Mouse (Mus musculus) midbrain, embryonic 12.5 days (tissue): ENCODE measurements around the gene Tnni3k. TPM values are rescaled to one million over a fixed set of nuclear protein-coding genes. Genes with fewer than 3 reads are reported as not detected.

Source experiments
- ATAC-seq: fragments of 200-750 bp; cut with Nextera tagmentation; 2 replicates; pipeline ENCODE4 v1.8.0; 2017; ENCODE audit warnings: low read depth, moderate TSS enrichment, moderate library complexity; ENCODE audit not compliant: low FRiP score
- H3K27ac ChIP-seq: fragments of 300-500 bp; sonication (generic); replicated peaks from 2 replicates; pipeline ENCODE4 v1.5.1; 2016; ENCODE audit warnings: mild to moderate bottlenecking
- H3K27me3 ChIP-seq: fragments of 300-500 bp; sonication (generic); 2 replicates; pipeline ENCODE4 v1.6.1; 2016; ENCODE audit warnings: mild to moderate bottlenecking
- H3K36me3 ChIP-seq: fragments of 300-500 bp; sonication (generic); 2 replicates; pipeline ENCODE4 v1.6.1; 2016
- H3K4me1 ChIP-seq: fragments of 300-500 bp; sonication (generic); 2 replicates; pipeline ENCODE4 v1.6.1; 2016
- H3K4me2 ChIP-seq: fragments of 300-500 bp; sonication (generic); replicated peaks from 2 replicates; pipeline ENCODE4 v1.6.1; 2016; ENCODE audit warnings: mild to moderate bottlenecking, moderate library complexity
- H3K4me3 ChIP-seq: fragments of 300-500 bp; sonication (generic); 2 replicates; pipeline ENCODE4 v1.5.1; 2016; ENCODE audit warnings: mild to moderate bottlenecking
- H3K9ac ChIP-seq: fragments of 300-500 bp; sonication (generic); replicated peaks from 2 replicates; pipeline ENCODE4 v1.6.1; 2016; ENCODE audit warnings: mild to moderate bottlenecking, moderate library complexity
- H3K9me3 ChIP-seq: fragments of 300-500 bp; sonication (generic); 2 replicates; pipeline ENCODE4 v1.6.1; 2016; ENCODE audit warnings: mild to moderate bottlenecking
- WGBS: fragments of 180-500 bp; shearing (Covaris S2); methylation state at CpG from one replicate; pipeline ENCODE4 v1.1.7; 2016; 5-methylcytosine and 5-hydroxymethylcytosine counted together
- polyA plus RNA-seq: library from polyadenylated mRNA; unstranded; fragments of >200 nt; fragmentation: Nextera tagmentation; extraction: Ambion mirVana; gene quantifications from 2 replicates; pipeline ENCODE4 v1.2.1, GENCODE M21; 2016

The Tnni3k gene
- polyA plus RNA-seq, 1 experiment from 2014 or later, result not detected

- H3K4me1 ChIP-seq, result 0 out of 2 replicates have a peak, but pooled peaks cover 4% of the 10 kb centered on the region
- WGBS, result 50% methylated on average over 8 of the region's 8 CpGs
- peak; percentile 20; the same call in 1 of the 2 replicates for ATAC-seq
- peak overlapping the region; percentile 58 for H3K27ac ChIP-seq
- no peak overlapping the region for H3K9ac ChIP-seq
- H3K27me3 ChIP-seq, result no peaks in the 10 kb centered on the region
- no peaks in the 10 kb centered on the region for H3K36me3 ChIP-seq
- H3K4me2 ChIP-seq, result no peak overlapping the region
- no peaks in the 10 kb centered on the region for H3K9me3 ChIP-seq
- no peak overlapping the region for H3K4me3 ChIP-seq
Measured at GRCm38 (mm10) chr3:154927757-154928156, 127.5 kb downstream of the Tnni3k start.

DNA sequence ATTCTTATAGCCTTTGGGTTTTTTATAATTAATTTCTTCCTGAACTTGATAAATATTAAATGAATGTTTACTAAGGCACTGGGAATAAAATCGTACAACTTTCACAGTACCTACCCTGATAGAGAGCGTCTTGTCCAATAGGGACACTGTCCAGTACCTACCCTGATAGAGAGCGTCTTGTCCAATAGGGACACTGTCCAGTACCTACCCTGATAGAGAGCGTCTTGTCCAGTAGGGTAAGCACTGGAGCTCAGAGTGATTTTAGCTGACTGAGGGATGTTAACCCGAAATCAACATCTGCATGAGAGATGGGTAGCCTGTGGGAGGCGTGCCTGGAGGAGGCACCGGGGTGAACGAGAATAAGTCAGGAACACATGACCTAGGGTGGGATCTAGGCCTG is 130.3 kb downstream of the Tnni3k start:
- H3K4me3 ChIP-seq, result no peak overlapping the region
- H3K9me3 ChIP-seq, result no peaks in the 10 kb centered on the region
- 95% methylated on average over 8 of the region's 8 CpGs for WGBS
- no peak overlapping the region for H3K9ac ChIP-seq
- 0 out of 2 replicates have a peak, but pooled peaks cover 4% of the 10 kb centered on the region for H3K4me1 ChIP-seq
- H3K4me2 ChIP-seq, result no peak overlapping the region
- H3K36me3 ChIP-seq, result no peaks in the 10 kb centered on the region
- H3K27me3 ChIP-seq, result no peaks in the 10 kb centered on the region
- H3K27ac ChIP-seq, result no peak overlapping the region
- peak; percentile 64; the same call in 1 of the 2 replicates for ATAC-seq

GRCm38 (mm10) chr3:154915566-154915965 is 139.6 kb downstream of the Tnni3k start:
- Histone ChIP-seq H3K4me2 (no peak overlapping the region), H3K4me3 (no peak overlapping the region), H3K27me3 (no peaks in the 10 kb centered on the region), H3K36me3 (no peaks in the 10 kb centered on the region), H3K4me1 (no peaks in the 10 kb centered on the region), H3K27ac (no peak overlapping the region), H3K9me3 (no peaks in the 10 kb centered on the region), H3K9ac (no peak overlapping the region)
- WGBS, result 75% methylated on average over 1 of the region's 1 CpGs
- no peak for ATAC-seq

GRCm38 (mm10) chr3:154913641-154914040 is 141.6 kb downstream of the Tnni3k start:
- no peaks in the 10 kb centered on the region for H3K27me3 ChIP-seq
- no peaks in the 10 kb centered on the region for H3K9me3 ChIP-seq
- no peaks in the 10 kb centered on the region for H3K36me3 ChIP-seq
- H3K4me1 ChIP-seq, result no peaks in the 10 kb centered on the region
- no peak for ATAC-seq
- H3K4me3 ChIP-seq, result no peak overlapping the region
- WGBS, result 61% methylated on average over 6 of the region's 6 CpGs
- H3K9ac ChIP-seq, result no peak overlapping the region
- no peak overlapping the region for H3K27ac ChIP-seq
- no peak overlapping the region for H3K4me2 ChIP-seq

- no peak overlapping the region for H3K4me2 ChIP-seq
- no peak overlapping the region for H3K9ac ChIP-seq
- H3K9me3 ChIP-seq, result no peaks in the 10 kb centered on the region
- no peak overlapping the region for H3K27ac ChIP-seq
- ATAC-seq, result peak; percentile 53; the same call in 1 of the 2 replicates
- no peaks in the 10 kb centered on the region for H3K36me3 ChIP-seq
- no peaks in the 10 kb centered on the region for H3K27me3 ChIP-seq
- 72% methylated on average over 7 of the region's 7 CpGs for WGBS
- no peak overlapping the region for H3K4me3 ChIP-seq
- no peaks in the 10 kb centered on the region for H3K4me1 ChIP-seq
Measured at GRCm38 (mm10) chr3:154896737-154897136, 158.5 kb downstream of the Tnni3k start.

- 91% methylated on average over 3 of the region's 3 CpGs for WGBS
- H3K9me3 ChIP-seq, result no peaks in the 10 kb centered on the region
- H3K4me1 ChIP-seq, result no peaks in the 10 kb centered on the region
- no peak overlapping the region for H3K4me3 ChIP-seq
- no peak for ATAC-seq
- H3K4me2 ChIP-seq, result no peak overlapping the region
- no peak overlapping the region for H3K27ac ChIP-seq
- no peak overlapping the region for H3K9ac ChIP-seq
- no peaks in the 10 kb centered on the region for H3K27me3 ChIP-seq
- H3K36me3 ChIP-seq, result no peaks in the 10 kb centered on the region
Measured at GRCm38 (mm10) chr3:154893225-154893624, 162.0 kb downstream of the Tnni3k start.

DNA sequence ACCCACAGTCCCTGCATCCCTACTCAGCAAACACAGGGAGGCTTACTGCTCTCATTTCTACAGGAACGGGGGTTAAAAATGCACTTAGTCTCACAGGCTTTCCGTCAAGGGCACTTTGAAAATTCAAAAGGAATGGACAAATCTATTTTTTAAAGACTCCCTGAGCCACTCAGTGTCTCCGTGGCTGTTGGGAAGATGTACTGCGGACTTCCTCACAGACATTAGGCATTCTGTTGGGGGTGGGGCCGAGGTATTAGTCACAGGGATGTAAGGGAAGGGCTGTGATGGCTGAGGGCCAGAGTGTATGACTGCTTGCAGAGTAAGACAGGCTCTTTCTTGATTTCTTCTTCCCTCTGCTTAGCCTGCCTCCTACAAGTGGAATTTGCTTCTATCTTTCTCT is 169.8 kb downstream of the Tnni3k start:
- WGBS, result 26% methylated on average over 5 of the region's 5 CpGs
- peaks cover 7% of the 10 kb centered on the region; the same call in 1 of the 2 replicates for H3K4me1 ChIP-seq
- H3K4me3 ChIP-seq, result no peak overlapping the region
- peak; percentile 64; the same call in 1 of the 2 replicates for ATAC-seq
- H3K4me2 ChIP-seq, result peak overlapping the region; percentile 17; the same call in 1 of the 2 replicates
- no peak overlapping the region for H3K9ac ChIP-seq
- no peaks in the 10 kb centered on the region for H3K27me3 ChIP-seq
- no peak overlapping the region for H3K27ac ChIP-seq
- H3K36me3 ChIP-seq, result no peaks in the 10 kb centered on the region
- no peaks in the 10 kb centered on the region for H3K9me3 ChIP-seq

DNA sequence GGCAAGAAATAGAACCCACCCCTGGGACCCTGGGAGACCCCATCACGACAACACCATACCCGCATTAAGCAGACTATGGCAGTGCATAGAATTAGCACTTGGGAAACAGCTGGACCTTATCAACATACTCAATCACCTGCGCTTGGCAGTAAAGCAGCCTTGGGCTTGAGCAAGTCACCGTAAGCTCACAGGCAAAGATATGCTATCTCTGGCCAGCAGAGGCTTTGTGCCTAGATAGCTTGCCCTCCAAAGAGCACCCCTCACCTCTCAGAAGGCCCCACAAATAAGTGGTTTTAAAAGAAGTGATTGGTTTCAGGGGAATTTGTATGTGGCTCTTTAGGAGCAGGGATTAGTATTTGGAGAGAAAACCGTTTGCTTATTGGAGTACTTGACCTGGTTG is 170.2 kb downstream of the Tnni3k start:
- no peak overlapping the region for H3K27ac ChIP-seq
- no peak overlapping the region for H3K9ac ChIP-seq
- no peaks in the 10 kb centered on the region for H3K36me3 ChIP-seq
- H3K4me3 ChIP-seq, result no peak overlapping the region
- peaks cover 7% of the 10 kb centered on the region; the same call in 1 of the 2 replicates for H3K4me1 ChIP-seq
- ATAC-seq, result peak; percentile 20; the same call in 1 of the 2 replicates
- peak overlapping the region; percentile 17; the same call in 1 of the 2 replicates for H3K4me2 ChIP-seq
- H3K27me3 ChIP-seq, result no peaks in the 10 kb centered on the region
- no peaks in the 10 kb centered on the region for H3K9me3 ChIP-seq
- 38% methylated on average over 5 of the region's 5 CpGs for WGBS

DNA sequence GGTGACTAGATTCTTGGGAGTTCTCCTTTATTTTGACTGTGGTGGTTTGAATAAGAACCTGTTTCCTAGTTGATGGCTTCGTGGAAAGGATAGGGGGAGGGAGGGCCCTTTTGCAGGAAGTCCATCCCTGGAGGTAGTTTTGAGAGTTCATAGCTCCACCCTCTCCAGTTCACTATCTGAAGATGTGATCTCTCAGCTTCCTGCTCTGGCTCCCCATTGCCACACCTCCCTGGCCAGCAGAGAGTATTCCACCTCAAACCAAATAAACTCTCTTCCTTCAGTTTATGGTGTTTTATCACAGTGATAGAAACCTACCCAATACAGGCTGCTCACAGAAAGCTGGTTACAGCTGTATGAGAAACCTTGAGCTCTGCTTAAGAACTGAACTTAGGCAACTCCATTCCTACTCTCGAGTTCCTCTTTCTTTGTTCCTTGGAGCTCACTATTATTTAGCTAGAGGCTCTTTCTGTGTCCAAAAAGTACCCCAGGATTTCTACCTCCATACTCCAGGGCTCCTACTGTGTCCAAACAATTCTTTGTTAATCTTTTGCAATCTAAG is 173.7 kb downstream of the Tnni3k start:
- Histone ChIP-seq H3K36me3 (no peaks in the 10 kb centered on the region), H3K27me3 (no peaks in the 10 kb centered on the region), H3K27ac (no peak overlapping the region), H3K4me2 (no peak overlapping the region), H3K4me3 (no peak overlapping the region), H3K9ac (no peak overlapping the region), H3K4me1 (peaks cover 7% of the 10 kb centered on the region; the same call in 1 of the 2 replicates), H3K9me3 (no peaks in the 10 kb centered on the region)
- WGBS, result 69% methylated on average over 2 of the region's 2 CpGs
- no peak for ATAC-seq

DNA sequence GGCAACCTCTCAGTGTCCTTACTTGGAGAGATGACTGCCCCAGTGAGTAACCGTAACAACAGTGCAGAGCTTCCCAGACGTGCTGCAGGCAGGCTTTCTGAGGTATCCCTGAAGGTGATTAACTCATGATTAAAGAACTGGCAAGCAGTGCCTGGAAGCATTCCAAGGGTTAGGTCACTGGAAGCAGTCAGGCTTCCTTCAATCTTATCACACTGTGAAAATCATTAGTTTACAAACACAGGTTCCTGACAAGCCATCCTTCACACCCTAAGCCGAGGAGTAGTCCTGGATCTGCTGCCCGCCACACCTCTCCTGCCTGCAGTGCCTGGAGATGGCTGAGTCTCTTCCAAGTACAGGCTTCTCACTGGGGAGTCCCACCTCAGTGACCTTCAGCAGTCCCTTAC is 174.7 kb downstream of the Tnni3k start:
- ATAC-seq, result no peak; the same call in 1 of the 2 replicates
- Histone ChIP-seq H3K27ac (no peak overlapping the region), H3K4me1 (peaks cover 6% of the 10 kb centered on the region; the same call in 1 of the 2 replicates), H3K4me3 (no peak overlapping the region), H3K9ac (no peak overlapping the region), H3K36me3 (no peaks in the 10 kb centered on the region), H3K27me3 (no peaks in the 10 kb centered on the region), H3K9me3 (no peaks in the 10 kb centered on the region), H3K4me2 (no peak overlapping the region)
- 66% methylated on average over 4 of the region's 4 CpGs for WGBS

DNA sequence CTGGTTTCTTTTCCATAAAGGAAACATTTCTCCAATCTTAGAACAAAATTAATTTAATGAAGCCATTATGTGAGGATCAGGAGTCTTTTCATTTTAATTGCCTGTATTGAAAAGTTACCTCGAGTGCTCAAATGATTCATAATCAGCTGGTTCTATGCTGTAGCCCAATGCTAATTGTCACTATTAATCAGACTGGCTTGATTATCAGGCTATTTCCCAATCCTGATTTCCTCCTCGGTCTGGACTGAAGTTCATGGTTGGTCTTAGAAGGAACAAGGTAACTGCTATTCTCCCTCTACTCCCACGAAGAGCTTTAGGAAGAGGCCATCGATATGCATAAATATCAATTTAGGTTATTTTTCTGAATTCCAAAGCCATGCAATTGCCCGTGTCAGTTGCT is 175.1 kb downstream of the Tnni3k start:
- H3K9ac ChIP-seq, result no peak overlapping the region
- H3K4me2 ChIP-seq, result no peak overlapping the region
- no peaks in the 10 kb centered on the region for H3K36me3 ChIP-seq
- H3K27ac ChIP-seq, result no peak overlapping the region
- H3K4me3 ChIP-seq, result no peak overlapping the region
- 85% methylated on average over 5 of the region's 5 CpGs for WGBS
- H3K9me3 ChIP-seq, result no peaks in the 10 kb centered on the region
- H3K4me1 ChIP-seq, result peaks cover 2% of the 10 kb centered on the region; the same call in 1 of the 2 replicates
- ATAC-seq, result no peak
- H3K27me3 ChIP-seq, result no peaks in the 10 kb centered on the region

- Histone ChIP-seq H3K4me1 (no peaks in the 10 kb centered on the region), H3K27me3 (no peaks in the 10 kb centered on the region), H3K27ac (no peak overlapping the region), H3K36me3 (no peaks in the 10 kb centered on the region), H3K4me2 (no peak overlapping the region), H3K9me3 (no peaks in the 10 kb centered on the region), H3K4me3 (no peak overlapping the region), H3K9ac (no peak overlapping the region)
- ATAC-seq, result no peak
- WGBS, result 68% methylated on average over 2 of the region's 2 CpGs
Measured at GRCm38 (mm10) chr3:154879515-154879914, 175.7 kb downstream of the Tnni3k start.

DNA sequence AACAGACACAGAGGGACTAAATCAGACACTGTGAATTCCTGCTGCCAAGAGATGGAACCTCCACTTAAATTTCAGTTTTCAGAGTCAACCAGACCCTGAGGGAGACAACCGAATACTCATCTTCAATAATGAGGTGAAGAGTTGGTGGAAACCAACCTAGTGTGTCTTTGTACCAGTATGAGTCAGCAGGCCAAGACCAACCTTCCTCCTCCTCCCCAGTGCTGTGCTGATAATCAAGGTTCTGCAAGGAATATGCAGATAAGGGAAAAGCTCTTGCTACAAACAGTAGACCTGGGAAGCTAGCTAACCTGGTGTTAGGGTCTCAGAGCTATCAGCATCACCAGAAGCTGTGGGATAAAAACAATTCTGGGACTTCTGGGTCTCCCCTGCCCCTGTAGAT is 176.1 kb downstream of the Tnni3k start:
- H3K9me3 ChIP-seq, result no peaks in the 10 kb centered on the region
- no peak overlapping the region for H3K4me2 ChIP-seq
- no peak for ATAC-seq
- H3K9ac ChIP-seq, result no peak overlapping the region
- WGBS, result 97% methylated on average over 1 of the region's 1 CpGs
- H3K36me3 ChIP-seq, result no peaks in the 10 kb centered on the region
- H3K4me3 ChIP-seq, result no peak overlapping the region
- H3K27ac ChIP-seq, result no peak overlapping the region
- H3K27me3 ChIP-seq, result no peaks in the 10 kb centered on the region
- H3K4me1 ChIP-seq, result no peaks in the 10 kb centered on the region
